Comparison of ENCODE assay signal across 23 mouse cellular contexts in genomic region chr12:24863762-24864161, GRCm38 (mm10). TPM values are rescaled to one million over a fixed set of nuclear protein-coding genes. Genes with fewer than 3 reads are reported as not detected.
DNase-seq lines count a peak whose midpoint lies in the region; ATAC-seq lines count a peak whose summit lies in the region.
"Had no signal": no experiment of that assay in that cellular context is flagged by ENCODE, and none has a peak within 500 bp of the region (broad histone marks: within the 10 kb centered on the region; RNA-seq: fewer than 3 reads in every experiment).

No protein-coding gene starts in this region.

- H3K4me2 ChIP-seq in embryonic facial prominence, embryonic 13.5 days = no peak overlapping the region
- H3K4me2 ChIP-seq in kidney, embryonic 15.5 days = no peak overlapping the region
- no peak overlapping the region for H3K4me2 ChIP-seq in neural tube, embryonic 13.5 days
- H3K4me2 ChIP-seq: heart, embryonic 12.5 days; midbrain, embryonic 13.5 days had no signal

- no peaks in the 10 kb centered on the region for H3K27me3 ChIP-seq in embryonic facial prominence, embryonic 13.5 days
- H3K27me3 ChIP-seq in embryonic facial prominence, embryonic 10.5 days (replicated peaks; ENCODE audit: low read depth, poor library complexity, severe bottlenecking) = no peaks in the 10 kb centered on the region
- H3K27me3 ChIP-seq in kidney, embryonic 15.5 days = no peaks in the 10 kb centered on the region
- no peaks in the 10 kb centered on the region for H3K27me3 ChIP-seq in neural tube, embryonic 13.5 days
- H3K27me3 ChIP-seq: heart, embryonic 12.5 days; midbrain, embryonic 13.5 days had no signal

- no peak for DNase-seq in embryonic facial prominence, embryonic 10.5 days (ENCODE audit: low spot score)
- no peak for DNase-seq in kidney, postnatal 36 days
- DNase-seq in neural tube, embryonic 10.5 days (ENCODE audit: extremely low spot score, low spot score) = no peak
- DNase-seq in heart, adult 9 months (ENCODE audit: low spot score in 2 of 2) = no peak
- DNase-seq: adrenal gland, adult 2 months; cerebellum, adult 18-20 months; cerebellum, postnatal 36 days; heart, postnatal 10 days; kidney, adult 9 months; layer of hippocampus, adult 9-11 months; right cerebral cortex, postnatal 14 days; thymus, adult 2 months; thymus, postnatal 4 days had no signal

- H3K4me1 ChIP-seq in embryonic facial prominence, embryonic 13.5 days = peaks cover 25% of the 10 kb centered on the region
- peaks cover 32% of the 10 kb centered on the region for H3K4me1 ChIP-seq in embryonic facial prominence, embryonic 10.5 days
- H3K4me1 ChIP-seq in kidney, embryonic 15.5 days = peaks cover 21% of the 10 kb centered on the region
- peaks cover 37% of the 10 kb centered on the region for H3K4me1 ChIP-seq in neural tube, embryonic 13.5 days (replicated peaks)

- 35% methylated on average over 1 of the region's 1 CpGs for WGBS in embryonic facial prominence, embryonic 13.5 days
- 77% methylated on average over 1 of the region's 1 CpGs for WGBS in embryonic facial prominence, embryonic 10.5 days
- WGBS in kidney, embryonic 15.5 days = 16% methylated on average over 1 of the region's 1 CpGs
- 59% methylated on average over 1 of the region's 1 CpGs for WGBS in neural tube, embryonic 13.5 days

- no peaks in the 10 kb centered on the region for H3K9me3 ChIP-seq in embryonic facial prominence, embryonic 13.5 days
- H3K9me3 ChIP-seq in embryonic facial prominence, embryonic 10.5 days = no peaks in the 10 kb centered on the region
- H3K9me3 ChIP-seq in kidney, embryonic 15.5 days (replicated peaks) = no peaks in the 10 kb centered on the region
- no peaks in the 10 kb centered on the region for H3K9me3 ChIP-seq in neural tube, embryonic 13.5 days
- H3K9me3 ChIP-seq: heart, embryonic 12.5 days; hindbrain, embryonic 10.5 days; midbrain, embryonic 13.5 days had no signal

- no peak for ATAC-seq in embryonic facial prominence, embryonic 13.5 days (ENCODE audit: insufficient number of reproducible peaks, insufficient read depth, low FRiP score, low TSS enrichment, low read depth)
- 0 out of 2 replicates have a peak, but pooled peaks have one; percentile 15 for ATAC-seq in kidney, embryonic 15.5 days (replicated peaks; ENCODE audit: low FRiP score)
- 0 out of 2 replicates have a peak, but pooled peaks have one; percentile 25 for ATAC-seq in neural tube, embryonic 13.5 days (ENCODE audit: low read depth)
- peak; percentile 56; the same call in 1 of the 2 replicates for ATAC-seq in megakaryocyte progenitor cell, adult 5-6 weeks (replicated peaks; ENCODE audit: poor library complexity)
- ATAC-seq: inflammation-experienced regulatory T-cells, adult 6 months; midbrain, embryonic 13.5 days had no signal

- H3K9ac ChIP-seq in embryonic facial prominence, embryonic 13.5 days = no peak overlapping the region
- no peak overlapping the region for H3K9ac ChIP-seq in kidney, embryonic 15.5 days
- no peak overlapping the region for H3K9ac ChIP-seq in neural tube, embryonic 13.5 days
- H3K9ac ChIP-seq: heart, embryonic 12.5 days; midbrain, embryonic 13.5 days had no signal

- H3K4me3 ChIP-seq in embryonic facial prominence, embryonic 13.5 days = no peak overlapping the region
- no peak overlapping the region for H3K4me3 ChIP-seq in embryonic facial prominence, embryonic 10.5 days
- no peak overlapping the region for H3K4me3 ChIP-seq in kidney, embryonic 15.5 days (replicated peaks)
- no peak overlapping the region for H3K4me3 ChIP-seq in neural tube, embryonic 13.5 days
- H3K4me3 ChIP-seq: heart, embryonic 12.5 days; hindbrain, embryonic 10.5 days; midbrain, embryonic 13.5 days had no signal

- H3K27ac ChIP-seq in embryonic facial prominence, embryonic 13.5 days = 0 out of 2 replicates have a peak overlapping the region, but pooled peaks have one; percentile 11
- H3K27ac ChIP-seq in embryonic facial prominence, embryonic 10.5 days (replicated peaks) = no peak overlapping the region
- no peak overlapping the region for H3K27ac ChIP-seq in kidney, embryonic 15.5 days
- H3K27ac ChIP-seq in neural tube, embryonic 13.5 days (replicated peaks) = no peak overlapping the region
- H3K27ac ChIP-seq: midbrain, embryonic 13.5 days; stomach, postnatal 0 days had no signal

- no peaks in the 10 kb centered on the region for H3K36me3 ChIP-seq in embryonic facial prominence, embryonic 13.5 days
- no peaks in the 10 kb centered on the region for H3K36me3 ChIP-seq in embryonic facial prominence, embryonic 10.5 days (replicated peaks)
- H3K36me3 ChIP-seq in kidney, embryonic 15.5 days = no peaks in the 10 kb centered on the region
- H3K36me3 ChIP-seq in neural tube, embryonic 13.5 days = no peaks in the 10 kb centered on the region
- H3K36me3 ChIP-seq: heart, embryonic 12.5 days; hindbrain, embryonic 10.5 days; midbrain, embryonic 13.5 days had no signal

RNA-seq across cellular contexts. Expression of gene Mboat2, which starts 33.1 kb away (rescaled TPM):
- 49.9 and 51.8 TPM in 2 replicates for polyA plus RNA-seq in embryonic facial prominence, embryonic 13.5 days (2015; fragmentation: Nextera tagmentation; extraction: Ambion mirVana)
- 45.0 and 45.7 TPM in 2 replicates for polyA plus RNA-seq in embryonic facial prominence, embryonic 10.5 days (2016; fragmentation: Nextera tagmentation; extraction: Ambion mirVana)
- 41.1 and 42.2 TPM in 2 replicates for polyA plus RNA-seq in kidney, embryonic 15.5 days (2015; fragmentation: Nextera tagmentation; extraction: Ambion mirVana)
- 72.1 and 79.1 TPM in 2 replicates for polyA plus RNA-seq in neural tube, embryonic 13.5 days (2015; fragmentation: Nextera tagmentation; extraction: Ambion mirVana)
- total RNA-seq in megakaryocyte progenitor cell, adult 5-6 weeks (2015) = 2.7 TPM in 2 replicates
- total RNA-seq in megakaryocyte progenitor cell, adult 5-6 weeks (2017) = 1.8 and 7.7 TPM in 2 replicates
- polyA plus RNA-seq: inflammation-experienced regulatory T-cells, adult 6 months; liver, adult 2 months had no signal
